Mouse (Mus musculus): ENCODE results near the gene Dnase2b. TPM values are rescaled to one million over a fixed set of nuclear protein-coding genes. Genes with fewer than 3 reads are reported as not detected.

Dnase2b gene
- polyA plus RNA-seq, 1 experiment = not detected

- no peaks in the 10 kb centered on the region for H3K36me3 ChIP-seq (ENCODE audit: control insufficient read depth, insufficient read depth, low read length)
- WGBS = 50% methylated on average over 6 of the region's 6 CpGs
- TF ChIP-seq POLR2A (IDR thresholded peaks at IDR 0.05; ENCODE audit: low read depth, low read length) (no peak), CTCF (IDR thresholded peaks at IDR 0.05; ENCODE audit: extremely low read depth, insufficient read length, insufficient replicate concordance, low read depth, low read length) (no peak)
- H3K27me3 ChIP-seq (ENCODE audit: control insufficient read depth, insufficient read depth, low read length) = no peaks in the 10 kb centered on the region
- no peak overlapping the region for H3K4me3 ChIP-seq (ENCODE audit: low read depth, low read length)
- H3K4me1 ChIP-seq (ENCODE audit: control insufficient read depth, insufficient read depth, insufficient read length, low read length) = no peaks in the 10 kb centered on the region
- H3K27ac ChIP-seq (ENCODE audit: insufficient read depth, low read depth, low read length) = no peak overlapping the region
These were observed 38.3 kb upstream of the Dnase2b start for GRCm38 (mm10) chr3:146653692-146654091.

- TF ChIP-seq POLR2A (IDR thresholded peaks at IDR 0.05; ENCODE audit: low read depth, low read length) = no peak
- TF ChIP-seq CTCF (IDR thresholded peaks at IDR 0.05; ENCODE audit: extremely low read depth, insufficient read length, insufficient replicate concordance, low read depth, low read length) = no peak
- no peak overlapping the region for H3K27ac ChIP-seq (ENCODE audit: insufficient read depth, low read depth, low read length)
- no peaks in the 10 kb centered on the region for H3K36me3 ChIP-seq (ENCODE audit: control insufficient read depth, insufficient read depth, low read length)
- H3K4me3 ChIP-seq (ENCODE audit: low read depth, low read length) = no peak overlapping the region
- 78% methylated on average over 5 of the region's 5 CpGs for WGBS
- no peaks in the 10 kb centered on the region for H3K4me1 ChIP-seq (ENCODE audit: control insufficient read depth, insufficient read depth, insufficient read length, low read length)
- no peaks in the 10 kb centered on the region for H3K27me3 ChIP-seq (ENCODE audit: control insufficient read depth, insufficient read depth, low read length)
These were observed 37.0 kb upstream of the Dnase2b start for GRCm38 (mm10) chr3:146652431-146652830.

GRCm38 (mm10) chr3:146651217-146651616 lies 35.8 kb upstream of the Dnase2b start, which contains the start of gene 4930503B20Rik:
4930503B20Rik (minus strand) TSS chr3:146651317.
- Histone ChIP-seq H3K4me1 (ENCODE audit: control insufficient read depth, insufficient read depth, insufficient read length, low read length) (no peaks in the 10 kb centered on the region), H3K27me3 (ENCODE audit: control insufficient read depth, insufficient read depth, low read length) (no peaks in the 10 kb centered on the region), H3K36me3 (ENCODE audit: control insufficient read depth, insufficient read depth, low read length) (no peaks in the 10 kb centered on the region), H3K4me3 (ENCODE audit: low read depth, low read length) (no peak within 1 kb of the TSS), H3K27ac (ENCODE audit: insufficient read depth, low read depth, low read length) (no peak within 1 kb of the TSS)
- WGBS = 75% methylated on average over 3 of the region's 3 CpGs
- TF ChIP-seq POLR2A (IDR thresholded peaks at IDR 0.05; ENCODE audit: low read depth, low read length) = no peak
- TF ChIP-seq CTCF (IDR thresholded peaks at IDR 0.05; ENCODE audit: extremely low read depth, insufficient read length, insufficient replicate concordance, low read depth, low read length) = no peak

- WGBS = 63% methylated on average over 10 of the region's 10 CpGs
- no peak overlapping the region for H3K4me3 ChIP-seq (ENCODE audit: low read depth, low read length)
- H3K27ac ChIP-seq (ENCODE audit: insufficient read depth, low read depth, low read length) = no peak overlapping the region
- H3K27me3 ChIP-seq (ENCODE audit: control insufficient read depth, insufficient read depth, low read length) = no peaks in the 10 kb centered on the region
- H3K4me1 ChIP-seq (ENCODE audit: control insufficient read depth, insufficient read depth, insufficient read length, low read length) = no peaks in the 10 kb centered on the region
- TF ChIP-seq POLR2A (IDR thresholded peaks at IDR 0.05; ENCODE audit: low read depth, low read length) (no peak), CTCF (IDR thresholded peaks at IDR 0.05; ENCODE audit: extremely low read depth, insufficient read length, insufficient replicate concordance, low read depth, low read length) (no peak)
- H3K36me3 ChIP-seq (ENCODE audit: control insufficient read depth, insufficient read depth, low read length) = no peaks in the 10 kb centered on the region
These were observed 35.3 kb upstream of the Dnase2b start for GRCm38 (mm10) chr3:146650716-146651115.

GRCm38 (mm10) chr3:146649311-146649894 lies 34.0 kb upstream of the Dnase2b start:
- Histone ChIP-seq H3K27me3 (ENCODE audit: control insufficient read depth, insufficient read depth, low read length) (no peaks in the 10 kb centered on the region), H3K4me1 (ENCODE audit: control insufficient read depth, insufficient read depth, insufficient read length, low read length) (no peaks in the 10 kb centered on the region), H3K36me3 (ENCODE audit: control insufficient read depth, insufficient read depth, low read length) (no peaks in the 10 kb centered on the region), H3K4me3 (ENCODE audit: low read depth, low read length) (no peak overlapping the region), H3K27ac (ENCODE audit: insufficient read depth, low read depth, low read length) (no peak overlapping the region)
- TF ChIP-seq CTCF (IDR thresholded peaks at IDR 0.05; ENCODE audit: extremely low read depth, insufficient read length, insufficient replicate concordance, low read depth, low read length) (no peak), POLR2A (IDR thresholded peaks at IDR 0.05; ENCODE audit: low read depth, low read length) (no peak)
- WGBS = 63% methylated on average over 10 of the region's 10 CpGs

- TF ChIP-seq POLR2A (IDR thresholded peaks at IDR 0.05; ENCODE audit: low read depth, low read length) (no peak), CTCF (IDR thresholded peaks at IDR 0.05; ENCODE audit: extremely low read depth, insufficient read length, insufficient replicate concordance, low read depth, low read length) (no peak)
These were observed 26.5 kb upstream of the Dnase2b start for GRCm38 (mm10) chr3:146641818-146642427.

GRCm38 (mm10) chr3:146632506-146632905 lies 17.1 kb upstream of the Dnase2b start:
- no peak overlapping the region for H3K27ac ChIP-seq (ENCODE audit: insufficient read depth, low read depth, low read length)
- no peaks in the 10 kb centered on the region for H3K36me3 ChIP-seq (ENCODE audit: control insufficient read depth, insufficient read depth, low read length)
- H3K27me3 ChIP-seq (ENCODE audit: control insufficient read depth, insufficient read depth, low read length) = no peaks in the 10 kb centered on the region
- 79% methylated on average over 5 of the region's 5 CpGs for WGBS
- H3K4me3 ChIP-seq (ENCODE audit: low read depth, low read length) = no peak overlapping the region
- no peak for TF ChIP-seq CTCF (IDR thresholded peaks at IDR 0.05; ENCODE audit: extremely low read depth, insufficient read length, insufficient replicate concordance, low read depth, low read length)
- TF ChIP-seq POLR2A (IDR thresholded peaks at IDR 0.05; ENCODE audit: low read depth, low read length) = no peak
- no peaks in the 10 kb centered on the region for H3K4me1 ChIP-seq (ENCODE audit: control insufficient read depth, insufficient read depth, insufficient read length, low read length)

More at GRCm38 (mm10) chr3:146641818-146642427, 26.5 kb upstream of the Dnase2b start:
- H3K27me3 ChIP-seq (ENCODE audit: control insufficient read depth, insufficient read depth, low read length) = no peaks in the 10 kb centered on the region
- H3K4me3 ChIP-seq (ENCODE audit: low read depth, low read length) = no peak overlapping the region
- WGBS = 61% methylated on average over 4 of the region's 4 CpGs
- H3K27ac ChIP-seq (ENCODE audit: insufficient read depth, low read depth, low read length) = no peak overlapping the region
- H3K4me1 ChIP-seq (ENCODE audit: control insufficient read depth, insufficient read depth, insufficient read length, low read length) = no peaks in the 10 kb centered on the region
- no peaks in the 10 kb centered on the region for H3K36me3 ChIP-seq (ENCODE audit: control insufficient read depth, insufficient read depth, low read length)
